Mouse (Mus musculus) kidney, embryonic 15.5 days (tissue): ENCODE data around the gene Arhgap45. TPM values are rescaled to one million over a fixed set of nuclear protein-coding genes. Genes with fewer than 3 reads are reported as not detected.
A peak's percentile ranks its signal among the peaks of the same experiment; 100 is the strongest.

Experiments
- ATAC-seq: fragments of 200-750 bp; cut with Nextera tagmentation; replicated peaks from 2 replicates; pipeline ENCODE4 v1.8.0; 2017; ENCODE audit warnings: moderate TSS enrichment; ENCODE audit not compliant: low FRiP score
- H3K27ac ChIP-seq: fragments of 300-500 bp; sonication (generic); 2 replicates; pipeline ENCODE4 v1.5.1; 2015; ENCODE audit warnings: mild to moderate bottlenecking, inconsistent platforms
- H3K27me3 ChIP-seq: fragments of 300-500 bp; sonication (generic); 2 replicates; pipeline ENCODE4 v1.6.1; 2015; ENCODE audit warnings: inconsistent platforms
- H3K36me3 ChIP-seq: fragments of 300-500 bp; sonication (generic); 2 replicates; pipeline ENCODE4 v1.6.1; 2015; ENCODE audit warnings: inconsistent platforms
- H3K4me1 ChIP-seq: fragments of 300-500 bp; sonication (generic); 2 replicates; pipeline ENCODE4 v1.6.1; 2015; ENCODE audit warnings: inconsistent platforms
- H3K4me2 ChIP-seq: fragments of 300-500 bp; sonication (generic); 2 replicates; pipeline ENCODE4 v1.6.1; 2015; ENCODE audit warnings: moderate library complexity, mild to moderate bottlenecking, inconsistent platforms
- H3K4me3 ChIP-seq: fragments of 300-500 bp; sonication (generic); replicated peaks from 2 replicates; pipeline ENCODE4 v1.5.1; 2015; ENCODE audit warnings: mild to moderate bottlenecking, inconsistent platforms
- H3K9ac ChIP-seq: fragments of 300-500 bp; sonication (generic); 2 replicates; pipeline ENCODE4 v1.6.1; 2015; ENCODE audit warnings: mild to moderate bottlenecking, inconsistent platforms
- H3K9me3 ChIP-seq: fragments of 300-500 bp; sonication (generic); replicated peaks from 2 replicates; pipeline ENCODE4 v1.6.1; 2016; ENCODE audit warnings: inconsistent platforms
- WGBS: fragments of 180-500 bp; shearing (Covaris S2); methylation state at CpG from one replicate; pipeline ENCODE4 v1.1.7; 2015; ENCODE audit warnings: mixed read lengths; 5-methylcytosine and 5-hydroxymethylcytosine counted together
- polyA plus RNA-seq: library from polyadenylated mRNA; unstranded; fragments of >200 nt; fragmentation: Nextera tagmentation; extraction: Ambion mirVana; gene quantifications from 2 replicates; pipeline ENCODE4 v1.2.1, GENCODE M21; 2015

The Arhgap45 gene
- polyA plus RNA-seq, 1 experiment from 2014 or later = 10.0 TPM

GRCm38 (mm10) chr10:80069948-80070450 is 53.5 kb downstream of the Arhgap45 start:
- Histone ChIP-seq H3K36me3 (peaks cover 25% of the 10 kb centered on the region), H3K9me3 (no peaks in the 10 kb centered on the region), H3K4me1 (peaks cover 41% of the 10 kb centered on the region), H3K27me3 (no peaks in the 10 kb centered on the region), H3K27ac (0 out of 2 replicates have a peak overlapping the region, but pooled peaks have one; percentile 85), H3K4me3 (no peak overlapping the region), H3K4me2 (no peak overlapping the region), H3K9ac (no peak overlapping the region)
- 93% methylated on average over 4 of the region's 4 CpGs for WGBS
- no peak for ATAC-seq

DNA sequence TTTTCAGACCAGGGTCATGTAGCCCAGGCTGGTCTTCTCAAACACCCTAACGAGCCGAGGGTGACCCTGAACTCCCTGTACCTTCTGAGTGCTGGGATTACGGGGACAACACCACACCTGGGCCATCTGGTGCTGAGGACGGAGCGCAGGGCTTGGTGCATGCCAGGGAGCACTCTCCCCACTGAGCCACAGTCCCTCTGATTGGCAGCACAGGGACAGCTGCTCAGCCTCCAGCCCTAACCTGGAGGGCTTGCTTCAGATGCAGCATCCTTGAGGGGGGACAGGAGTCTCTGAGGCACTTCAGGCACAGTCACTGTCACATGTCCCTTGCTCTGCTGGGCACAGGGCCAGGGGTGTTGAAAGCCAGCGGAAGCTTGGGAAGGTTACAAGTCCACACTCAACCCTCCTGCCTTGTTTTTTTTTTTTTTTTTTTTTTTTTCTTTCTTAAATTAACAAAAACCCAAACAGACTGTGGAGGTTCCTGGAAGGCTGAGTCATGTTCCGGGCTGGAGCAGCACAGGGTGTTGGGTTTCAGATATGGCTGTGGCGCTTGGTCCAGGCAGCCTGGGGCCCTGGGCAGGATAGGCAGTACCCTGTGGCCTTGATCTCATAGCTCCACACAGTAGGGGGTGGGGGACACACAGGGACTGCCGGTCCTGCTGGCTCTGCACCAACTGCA is 54.5 kb downstream of the Arhgap45 start:
- Histone ChIP-seq H3K9me3 (no peaks in the 10 kb centered on the region), H3K27ac (peak overlapping the region; percentile 85), H3K9ac (no peak overlapping the region), H3K4me2 (peak overlapping the region; percentile 1; the same call in 1 of the 2 replicates), H3K36me3 (peaks cover 18% of the 10 kb centered on the region), H3K4me1 (peaks cover 51% of the 10 kb centered on the region), H3K27me3 (no peaks in the 10 kb centered on the region), H3K4me3 (no peak overlapping the region)
- peak; percentile 84 for ATAC-seq
- WGBS = 46% methylated on average over 9 of the region's 9 CpGs

DNA sequence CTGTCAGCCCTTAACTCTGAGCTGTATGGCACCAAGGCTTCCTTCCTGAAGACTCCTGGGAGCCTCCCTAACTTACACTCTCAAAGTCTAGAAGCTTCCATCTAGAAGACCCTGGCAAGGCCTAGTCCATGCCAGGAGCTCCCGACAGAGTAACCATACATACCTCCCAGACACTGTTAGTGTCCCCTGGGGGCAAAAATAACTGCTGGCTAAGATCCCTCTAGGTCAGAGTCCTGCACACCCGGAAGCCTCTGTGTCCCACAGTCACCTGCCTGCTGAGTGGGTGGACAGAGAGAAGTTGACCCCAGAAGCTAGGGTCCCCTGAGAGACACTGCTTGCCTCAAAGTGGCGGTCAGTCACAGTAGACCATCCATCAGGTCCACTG is 55.1 kb downstream of the Arhgap45 start:
- WGBS = 66% methylated on average over 3 of the region's 3 CpGs
- Histone ChIP-seq H3K27me3 (no peaks in the 10 kb centered on the region), H3K27ac (peak overlapping the region; percentile 85), H3K9me3 (no peaks in the 10 kb centered on the region), H3K9ac (no peak overlapping the region), H3K4me2 (peak overlapping the region; percentile 1; the same call in 1 of the 2 replicates), H3K4me1 (peaks cover 53% of the 10 kb centered on the region), H3K4me3 (no peak overlapping the region), H3K36me3 (peaks cover 15% of the 10 kb centered on the region; the same call in 1 of the 2 replicates)
- no peak; the same call in 1 of the 2 replicates for ATAC-seq

DNA sequence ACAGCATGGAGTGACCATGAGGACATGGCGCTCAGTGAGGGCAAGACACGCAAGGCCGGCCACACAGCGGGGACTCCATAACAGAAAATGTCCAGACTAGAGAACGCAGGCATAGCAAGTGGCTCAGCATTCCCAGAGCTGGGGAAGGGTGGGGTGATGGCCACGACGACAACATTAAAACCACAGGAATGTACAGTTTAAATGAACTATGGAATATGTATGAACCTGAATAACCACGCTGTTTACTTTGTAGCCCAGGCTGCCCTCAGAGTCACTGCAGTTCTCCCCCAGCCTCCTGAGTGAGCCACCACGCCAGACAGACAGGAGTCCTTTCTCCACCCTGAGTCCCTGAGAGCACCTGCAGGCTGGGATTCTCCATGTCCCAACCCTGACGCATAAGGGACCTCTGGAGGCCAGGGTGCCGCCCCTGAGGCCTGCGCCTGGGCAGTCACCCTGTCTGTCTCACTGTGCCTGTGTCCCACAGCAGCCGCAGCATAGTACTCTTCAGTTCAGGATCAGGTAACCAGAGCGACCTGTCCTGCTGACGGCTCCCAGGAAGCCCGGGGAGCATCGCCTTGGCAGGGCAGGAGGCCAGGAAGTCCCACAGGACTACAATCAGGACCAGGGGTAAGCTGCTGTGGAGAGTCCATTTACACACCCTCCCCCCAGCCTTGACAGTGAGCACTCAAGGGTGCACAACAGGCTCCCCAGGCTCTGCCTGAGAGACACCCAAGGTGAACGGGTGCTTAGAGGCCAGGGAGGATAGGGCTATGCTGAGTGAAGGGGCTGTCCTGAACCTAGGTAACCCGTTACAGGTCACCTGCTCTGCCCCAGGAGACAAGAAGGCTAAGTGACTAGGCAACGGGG is 56.4 kb downstream of the Arhgap45 start:
- peaks cover 53% of the 10 kb centered on the region for H3K4me1 ChIP-seq
- no peak overlapping the region for H3K4me2 ChIP-seq
- H3K9ac ChIP-seq = peak overlapping the region; percentile 4; the same call in 1 of the 2 replicates
- ATAC-seq = no peak
- no peaks in the 10 kb centered on the region for H3K9me3 ChIP-seq
- H3K27me3 ChIP-seq = no peaks in the 10 kb centered on the region
- no peak overlapping the region for H3K4me3 ChIP-seq
- H3K36me3 ChIP-seq = peaks cover 9% of the 10 kb centered on the region; the same call in 1 of the 2 replicates
- H3K27ac ChIP-seq = no peak overlapping the region
- WGBS = 77% methylated on average over 20 of the region's 20 CpGs

DNA sequence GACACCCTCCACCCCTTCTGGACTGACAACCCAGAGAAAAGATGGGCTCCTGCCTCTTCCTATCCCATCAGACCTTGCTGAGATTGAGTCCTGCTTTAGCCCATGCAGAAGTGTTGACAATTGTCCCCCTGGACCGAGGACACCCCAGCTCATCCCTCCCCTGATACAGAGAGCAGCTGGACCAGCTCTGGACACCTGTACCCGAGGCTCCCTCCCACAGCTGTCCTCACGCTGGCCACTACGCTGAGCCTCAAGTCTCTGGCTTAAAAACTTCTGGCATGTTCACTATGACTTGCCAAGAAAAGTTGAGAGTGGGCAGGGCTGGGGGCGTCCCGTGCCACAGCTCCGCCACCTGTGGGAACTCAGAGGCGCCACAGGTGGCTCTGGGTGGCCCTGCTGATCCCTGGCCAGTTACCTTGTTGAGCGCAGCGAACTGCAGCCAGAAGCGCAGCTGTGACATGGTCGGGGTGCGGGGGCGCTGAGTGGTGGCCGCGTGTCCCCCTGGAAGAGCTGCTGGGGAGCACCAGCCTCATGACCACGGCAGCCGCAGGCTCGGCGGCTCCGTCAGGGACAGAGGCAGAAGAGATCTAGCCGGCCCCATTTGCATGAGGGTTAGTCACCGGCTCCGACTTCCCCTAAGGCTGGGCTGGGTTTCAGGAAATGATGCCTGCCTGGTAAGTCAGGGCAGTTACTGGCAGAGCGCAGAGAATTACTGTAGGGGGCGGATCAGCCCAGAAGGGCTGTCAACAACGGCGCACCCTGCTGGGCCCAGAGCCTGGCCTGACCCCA is 58.6 kb downstream of the Arhgap45 start:
- Histone ChIP-seq H3K4me3 (peak overlapping the region; percentile 34), H3K4me1 (peaks cover 53% of the 10 kb centered on the region), H3K9ac (peak overlapping the region; percentile 31; the same call in 1 of the 2 replicates), H3K36me3 (peaks cover 22% of the 10 kb centered on the region), H3K27me3 (no peaks in the 10 kb centered on the region), H3K27ac (peak overlapping the region; percentile 64), H3K9me3 (no peaks in the 10 kb centered on the region), H3K4me2 (peak overlapping the region; percentile 59)
- WGBS = 12% methylated on average over 28 of the region's 28 CpGs
- ATAC-seq = peak; percentile 30; the same call in 1 of the 2 replicates

- H3K4me1 ChIP-seq = peaks cover 48% of the 10 kb centered on the region
- H3K27ac ChIP-seq = peak overlapping the region; percentile 64
- no peaks in the 10 kb centered on the region for H3K27me3 ChIP-seq
- H3K4me3 ChIP-seq = no peak overlapping the region
- H3K9ac ChIP-seq = no peak overlapping the region
- H3K36me3 ChIP-seq = peaks cover 29% of the 10 kb centered on the region
- no peaks in the 10 kb centered on the region for H3K9me3 ChIP-seq
- 38% methylated on average over 1 of the region's 1 CpGs for WGBS
- no peak for ATAC-seq
- no peak overlapping the region for H3K4me2 ChIP-seq
Observed at GRCm38 (mm10) chr10:80075924-80076323, 59.5 kb downstream of the Arhgap45 start.

GRCm38 (mm10) chr10:80076386-80076785 is 59.9 kb downstream of the Arhgap45 start:
- H3K36me3 ChIP-seq = peaks cover 34% of the 10 kb centered on the region
- no peaks in the 10 kb centered on the region for H3K9me3 ChIP-seq
- no peaks in the 10 kb centered on the region for H3K27me3 ChIP-seq
- no peak overlapping the region for H3K4me2 ChIP-seq
- H3K9ac ChIP-seq = no peak overlapping the region
- H3K4me3 ChIP-seq = no peak overlapping the region
- ATAC-seq = no peak
- 96% methylated on average over 4 of the region's 4 CpGs for WGBS
- H3K4me1 ChIP-seq = peaks cover 43% of the 10 kb centered on the region
- no peak overlapping the region for H3K27ac ChIP-seq

- no peaks in the 10 kb centered on the region for H3K27me3 ChIP-seq
- H3K27ac ChIP-seq = no peak overlapping the region
- WGBS = 93% methylated on average over 5 of the region's 5 CpGs
- H3K4me3 ChIP-seq = no peak overlapping the region
- peaks cover 40% of the 10 kb centered on the region for H3K36me3 ChIP-seq
- H3K9me3 ChIP-seq = no peaks in the 10 kb centered on the region
- peaks cover 34% of the 10 kb centered on the region for H3K4me1 ChIP-seq
- no peak for ATAC-seq
- H3K9ac ChIP-seq = no peak overlapping the region
- no peak overlapping the region for H3K4me2 ChIP-seq
Observed at GRCm38 (mm10) chr10:80077312-80077711, 60.9 kb downstream of the Arhgap45 start.

- no peak overlapping the region for H3K4me2 ChIP-seq
- H3K36me3 ChIP-seq = peaks cover 50% of the 10 kb centered on the region
- H3K4me1 ChIP-seq = peaks cover 24% of the 10 kb centered on the region
- H3K4me3 ChIP-seq = no peak overlapping the region
- no peaks in the 10 kb centered on the region for H3K9me3 ChIP-seq
- H3K27me3 ChIP-seq = no peaks in the 10 kb centered on the region
- WGBS = 81% methylated on average over 1 of the region's 1 CpGs
- no peak overlapping the region for H3K27ac ChIP-seq
- ATAC-seq = no peak
- no peak overlapping the region for H3K9ac ChIP-seq
Observed at GRCm38 (mm10) chr10:80078366-80078765, 61.9 kb downstream of the Arhgap45 start.

DNA sequence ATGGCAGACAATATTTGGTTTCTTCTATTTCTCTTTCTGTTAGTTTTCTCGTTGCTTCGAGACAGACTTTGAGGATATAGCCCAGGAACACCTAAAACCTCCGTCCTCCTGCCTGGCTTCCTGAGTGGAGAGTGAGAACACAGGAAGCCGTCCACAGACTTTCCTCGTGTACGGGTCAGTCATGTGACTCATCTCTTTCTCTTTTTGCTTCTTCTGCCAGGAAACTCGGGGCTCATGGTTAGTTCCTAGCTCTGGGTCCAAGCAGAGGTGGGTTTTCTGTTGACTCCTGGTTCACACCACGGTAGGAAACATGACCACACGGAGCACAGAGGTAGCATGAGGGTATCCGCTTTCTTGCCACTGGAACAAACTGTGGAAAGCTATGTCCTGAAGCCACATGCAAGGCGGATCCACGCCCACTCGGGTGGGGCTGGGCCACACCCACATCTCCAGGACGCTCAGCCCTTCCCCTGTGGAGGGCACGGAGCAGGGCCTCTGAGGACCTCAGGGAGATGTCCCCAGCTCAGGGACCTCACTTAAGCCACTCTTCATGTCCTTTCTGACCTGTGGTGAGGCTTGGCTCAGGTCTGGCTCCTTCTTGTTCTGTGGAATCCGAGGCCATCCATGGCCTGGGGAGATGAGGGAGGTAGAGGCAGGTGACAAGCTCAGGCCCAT is 64.1 kb downstream of the Arhgap45 start:
- Histone ChIP-seq H3K27me3 (no peaks in the 10 kb centered on the region), H3K27ac (no peak overlapping the region), H3K36me3 (peaks cover 70% of the 10 kb centered on the region), H3K9me3 (no peaks in the 10 kb centered on the region), H3K4me3 (no peak overlapping the region), H3K4me1 (peaks cover 22% of the 10 kb centered on the region), H3K9ac (no peak overlapping the region), H3K4me2 (no peak overlapping the region)
- 80% methylated on average over 16 of the region's 16 CpGs for WGBS
- no peak for ATAC-seq
